Mouse (Mus musculus): ENCODE results near the gene Pard3b.

Gene Pard3b

DNA sequence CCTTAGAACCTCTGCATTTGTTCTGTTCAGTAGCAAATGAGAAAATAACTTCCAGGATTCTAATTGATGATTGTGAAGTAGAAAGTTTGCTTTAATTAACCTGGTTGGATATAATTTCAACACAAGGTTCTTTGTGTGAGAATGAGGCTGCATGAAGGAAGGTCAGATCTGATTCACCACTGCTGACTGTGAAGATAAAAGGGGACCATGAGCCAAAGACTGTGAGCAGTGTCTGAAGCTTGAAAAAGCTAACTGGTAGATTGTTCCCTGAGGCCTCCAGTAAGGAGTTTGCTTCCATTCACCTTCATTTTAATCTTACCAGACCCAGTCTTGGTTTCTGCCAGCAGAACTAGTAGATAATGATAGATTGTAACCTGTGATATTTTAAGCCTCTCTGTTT lies 108.9 kb downstream of the Pard3b start:
- peak; percentile 66 for DNase-seq (ENCODE audit: inconsistent ontology term)

DNA sequence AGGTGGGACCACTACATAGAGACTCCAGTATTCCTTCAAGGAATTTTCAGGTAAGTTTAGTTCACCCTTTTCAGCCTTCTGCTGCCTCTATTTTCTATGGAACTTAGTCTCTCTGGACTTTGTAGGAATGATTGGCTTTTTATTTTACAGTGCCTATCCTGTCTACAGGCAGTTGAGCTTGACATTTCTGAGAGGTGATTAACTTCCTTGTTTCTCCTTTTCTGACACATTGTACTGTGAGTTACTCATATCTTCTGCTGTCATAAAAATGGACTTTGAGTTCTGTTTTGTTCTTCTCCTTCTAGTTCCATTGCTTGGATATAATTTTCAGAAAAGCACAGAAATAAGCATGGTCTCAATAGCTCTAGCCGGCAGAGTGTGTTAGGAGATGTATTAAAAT lies 112.4 kb downstream of the Pard3b start:
- no peak for DNase-seq (ENCODE audit: inconsistent ontology term)

DNA sequence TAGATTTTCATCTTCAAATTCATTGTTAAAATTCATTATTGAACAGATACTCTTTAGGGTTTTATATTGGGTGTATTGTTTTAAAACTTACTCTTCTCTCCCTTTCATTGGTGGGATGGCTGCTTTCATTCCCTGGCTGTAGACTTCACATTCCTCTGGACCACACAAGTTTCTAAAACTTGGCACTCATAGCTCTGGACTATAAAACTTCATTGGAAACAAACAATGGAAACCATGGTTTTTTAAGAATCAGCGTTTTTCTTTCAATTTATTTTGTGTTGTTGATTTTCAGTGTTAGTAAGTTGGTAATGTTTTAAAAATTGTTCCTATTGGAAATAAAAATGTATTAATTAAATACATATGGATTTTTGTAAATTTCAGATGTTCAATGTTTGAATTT lies 118.1 kb downstream of the Pard3b start:
- DNase-seq (ENCODE audit: inconsistent ontology term) = peak; percentile 53

DNA sequence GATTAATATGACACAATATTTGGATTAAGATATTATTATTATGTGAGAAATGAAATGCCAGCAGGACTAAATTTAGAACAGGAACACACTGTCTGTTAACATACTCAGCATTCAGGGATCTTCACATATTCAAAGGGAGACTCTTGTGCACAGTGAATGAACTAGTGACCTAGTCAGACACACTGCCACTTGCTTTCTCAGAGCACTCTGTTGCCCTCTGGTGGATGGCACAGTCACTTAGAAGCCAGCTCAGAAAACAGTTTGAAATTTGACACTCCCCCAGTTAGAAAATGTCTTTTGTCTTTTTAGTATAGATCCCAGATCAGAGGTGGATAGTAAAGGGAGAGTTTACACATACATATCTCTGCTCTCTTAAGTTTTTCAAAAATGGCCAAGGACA lies 132.6 kb downstream of the Pard3b start:
- peak; percentile 60 for DNase-seq (ENCODE audit: inconsistent ontology term)

DNA sequence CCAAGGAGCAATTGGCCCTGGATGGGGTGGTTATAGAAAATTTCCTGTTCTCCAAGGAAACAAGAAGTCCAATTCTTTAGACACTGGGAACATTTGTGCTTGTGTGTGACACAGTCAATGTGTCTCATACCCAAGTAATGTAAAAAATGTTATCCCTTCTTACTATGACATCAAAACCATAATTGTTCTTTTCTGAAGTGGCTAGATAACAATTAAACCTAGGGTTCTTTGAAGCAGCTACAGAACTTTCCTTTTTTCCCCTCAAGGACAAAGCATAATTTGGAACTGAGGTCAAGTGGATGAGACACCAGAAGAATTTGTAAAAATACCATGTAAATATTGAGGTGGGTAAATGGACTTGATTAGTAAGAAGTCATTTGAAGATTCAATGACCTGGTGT lies 140.1 kb downstream of the Pard3b start:
- peak; percentile 78 for DNase-seq (ENCODE audit: inconsistent ontology term)

DNA sequence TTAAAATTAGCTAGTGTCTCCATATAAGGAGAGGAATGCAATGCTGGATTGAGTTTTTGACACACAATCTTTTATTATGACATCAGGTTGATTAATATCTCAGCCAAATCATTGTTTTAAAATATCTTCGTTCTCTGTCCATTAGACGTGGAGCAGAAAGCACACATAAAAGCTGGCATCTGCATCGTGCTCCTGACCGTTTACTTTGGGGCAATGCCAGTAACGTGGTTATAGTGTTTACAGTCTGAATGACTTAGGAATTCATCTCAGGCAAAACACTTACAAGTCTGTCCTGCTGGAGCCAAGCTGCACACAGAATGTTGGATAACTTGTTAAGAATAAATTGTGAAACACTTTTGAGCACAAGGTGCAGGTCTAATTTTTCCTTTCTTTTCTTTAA lies 141.3 kb downstream of the Pard3b start:
- DNase-seq (ENCODE audit: inconsistent ontology term) = peak; percentile 84

DNA sequence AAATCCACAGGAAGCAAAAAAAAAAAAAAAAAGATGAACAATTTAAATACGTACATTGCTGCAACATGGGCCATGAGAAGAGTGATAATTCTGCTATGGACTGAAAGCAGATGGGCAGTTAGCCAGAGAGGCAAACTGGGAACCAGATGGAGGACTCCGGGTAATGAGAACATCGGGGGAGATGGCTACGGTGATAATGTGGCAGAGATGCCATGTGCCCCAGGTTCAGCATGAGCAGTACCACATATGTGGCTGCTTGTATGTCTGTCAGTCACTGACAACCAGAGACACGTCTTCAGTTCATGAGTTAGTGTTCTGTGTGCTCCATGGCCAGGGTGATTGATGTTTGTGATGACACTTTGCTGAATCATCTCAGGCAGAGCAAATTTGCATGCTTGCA lies 157.7 kb downstream of the Pard3b start:
- DNase-seq (ENCODE audit: inconsistent ontology term) = no peak

DNA sequence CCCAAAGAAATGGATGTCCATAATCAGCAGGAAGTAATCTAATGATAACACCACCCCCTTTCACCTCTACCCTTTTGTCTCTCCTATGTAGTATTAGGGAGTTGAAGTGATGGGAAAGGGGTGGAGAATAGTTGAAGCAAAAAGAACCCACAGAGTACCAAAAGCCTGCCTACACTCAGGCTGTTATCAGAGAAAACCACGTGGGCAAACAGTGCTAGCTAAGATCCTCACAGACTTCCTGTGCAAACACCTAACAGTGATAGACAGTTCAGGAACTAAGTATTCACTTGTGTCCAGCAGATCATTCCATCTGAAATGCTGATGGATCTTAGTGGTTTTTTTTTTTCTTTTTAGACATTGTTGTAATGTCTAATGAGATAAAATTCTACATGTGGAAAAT lies 181.6 kb downstream of the Pard3b start:
- DNase-seq (ENCODE audit: inconsistent ontology term) = no peak

DNA sequence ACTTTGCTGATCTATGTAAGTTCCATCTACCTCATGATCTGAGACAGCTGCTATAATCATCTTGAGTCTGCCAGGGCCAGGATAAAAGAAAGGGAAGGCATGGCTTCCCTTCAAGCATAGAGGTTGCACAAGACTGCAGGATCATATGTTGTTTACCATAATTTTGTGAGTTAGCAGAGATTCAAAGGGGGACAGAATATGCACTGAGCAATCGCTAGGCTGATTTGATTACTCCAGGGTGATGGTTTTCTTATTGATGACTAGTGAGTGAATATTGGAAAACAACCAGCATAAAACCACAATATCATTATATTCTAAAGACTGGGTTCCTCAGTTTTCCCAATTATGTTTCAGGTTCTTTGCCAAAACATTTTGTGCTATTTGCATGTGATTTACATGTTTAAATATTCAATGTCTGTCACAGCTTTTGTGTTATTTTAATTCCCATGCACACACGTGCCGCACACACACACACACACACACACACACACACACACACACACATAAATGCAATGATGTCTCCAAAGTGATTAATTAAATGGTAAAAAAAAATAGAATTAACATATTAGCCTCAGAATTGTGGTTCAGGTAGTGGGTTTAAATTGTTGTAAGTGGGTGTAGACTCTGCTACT lies 187.1 kb downstream of the Pard3b start:
- no peak for DNase-seq (ENCODE audit: inconsistent ontology term)

DNA sequence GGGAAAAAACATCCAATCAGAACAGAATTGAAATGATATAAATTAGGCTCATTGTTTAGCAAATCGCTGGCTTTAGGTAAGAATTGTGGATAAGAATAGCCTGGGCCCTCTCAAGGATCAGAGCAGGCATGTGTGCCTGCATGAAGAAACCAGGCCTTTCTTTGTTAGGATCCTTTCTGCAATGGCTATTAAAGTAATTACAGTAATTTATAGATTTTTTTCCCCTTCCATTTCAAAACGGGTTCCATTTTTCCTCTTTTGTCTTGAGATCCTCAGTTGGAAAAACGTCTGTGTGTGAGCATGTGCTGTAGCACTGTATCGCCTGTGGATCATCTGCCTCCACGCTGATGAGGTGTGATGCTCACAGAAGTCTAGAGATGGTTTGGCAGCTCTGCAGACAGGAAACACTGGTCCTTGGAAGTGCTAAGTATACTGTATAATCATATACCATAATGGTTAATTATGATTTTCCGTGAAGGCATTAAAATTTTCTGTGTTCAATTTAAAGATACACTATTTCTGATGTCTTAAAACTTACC lies 198.5 kb downstream of the Pard3b start:
- DNase-seq (ENCODE audit: inconsistent ontology term) = no peak

DNA sequence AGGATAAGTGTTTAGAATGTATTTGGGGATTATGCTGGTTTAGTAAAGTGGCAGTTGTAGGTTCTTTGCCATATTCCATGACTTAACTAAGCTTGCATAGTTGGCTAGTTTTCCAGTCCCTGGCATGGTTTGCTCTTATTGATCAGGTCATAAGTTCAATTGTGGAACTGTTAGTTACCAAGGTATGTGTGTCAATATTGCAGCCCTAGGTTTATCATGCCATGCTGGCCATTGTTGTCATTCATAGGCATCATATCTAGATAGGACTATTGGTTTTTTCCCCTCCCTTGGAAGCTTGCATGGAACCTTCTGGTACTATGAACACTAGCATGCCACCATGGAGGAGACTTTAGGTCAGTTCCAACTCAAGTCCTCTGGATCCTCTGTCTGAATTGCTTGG lies 208.0 kb downstream of the Pard3b start:
- no peak for DNase-seq (ENCODE audit: inconsistent ontology term)

DNA sequence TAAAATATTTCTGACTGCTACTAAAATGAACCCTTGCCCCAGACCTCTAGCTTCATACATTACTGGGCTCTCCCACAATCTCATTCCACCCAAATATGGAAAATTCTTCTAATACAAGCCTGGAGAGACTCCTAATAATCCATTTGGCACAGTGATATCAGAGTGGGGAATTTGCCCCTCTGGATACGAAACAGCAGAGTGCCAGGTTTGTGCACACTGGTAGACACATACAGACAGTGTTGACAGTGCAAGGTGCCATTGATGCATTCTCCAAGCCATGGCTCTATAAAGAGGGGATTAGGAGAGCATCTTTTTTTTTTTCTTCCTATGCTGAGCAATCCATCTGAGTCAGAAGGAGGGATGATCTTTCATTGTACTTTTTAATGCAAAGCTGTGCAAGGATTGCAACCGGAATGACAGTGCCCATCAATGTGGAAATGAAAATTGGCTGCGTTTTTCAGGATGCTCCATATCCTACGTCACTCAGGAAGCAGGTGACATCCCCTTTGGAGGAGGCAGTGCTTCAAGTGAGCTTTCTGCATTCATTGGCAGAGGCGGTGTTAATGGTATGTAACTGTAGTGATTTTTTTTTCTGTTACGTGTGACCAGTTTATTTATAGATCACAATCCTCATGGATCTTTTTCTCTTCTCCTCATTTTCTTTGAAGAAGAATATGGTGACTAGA lies 210.5 kb downstream of the Pard3b start:
- DNase-seq (ENCODE audit: inconsistent ontology term) = no peak

DNA sequence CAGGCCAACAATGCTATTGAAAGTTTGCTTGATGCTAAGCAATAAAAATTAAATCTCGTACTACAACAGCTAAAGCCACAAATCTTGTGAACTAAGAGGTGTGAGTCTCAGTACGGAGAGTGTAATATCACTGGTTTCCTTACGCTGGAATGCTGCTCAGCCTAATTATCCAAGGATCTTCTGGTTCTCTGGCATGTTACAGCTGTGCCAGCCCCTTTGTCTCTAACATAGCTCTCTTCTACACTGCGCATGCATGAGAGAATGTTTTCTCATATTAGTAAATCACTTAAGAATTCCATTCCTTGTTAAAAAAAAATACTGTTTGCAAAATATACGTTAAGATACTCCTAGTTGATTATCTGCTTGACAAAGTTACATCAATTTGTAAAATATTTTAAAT lies 211.8 kb downstream of the Pard3b start:
- DNase-seq (ENCODE audit: inconsistent ontology term) = peak; percentile 64

DNA sequence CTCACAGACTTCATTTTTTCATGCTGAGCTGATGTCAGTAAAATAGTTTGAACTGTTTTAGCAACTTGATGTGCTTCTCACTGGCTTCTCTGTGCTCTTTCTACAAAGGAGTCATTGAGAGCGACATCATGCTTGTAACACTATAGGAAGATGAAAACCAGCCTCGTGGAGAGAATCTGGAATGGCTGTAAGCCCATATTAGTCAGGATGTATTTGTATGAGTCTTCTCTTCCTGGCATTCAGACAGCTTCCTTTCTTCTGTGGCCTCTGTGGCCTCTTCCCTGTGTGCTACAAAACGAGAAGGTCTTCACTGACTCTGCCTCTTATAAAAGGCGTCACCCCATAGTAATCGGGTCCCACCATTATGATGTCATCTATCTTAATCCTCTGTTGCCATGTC lies 212.6 kb downstream of the Pard3b start:
- DNase-seq (ENCODE audit: inconsistent ontology term) = peak; percentile 84

DNA sequence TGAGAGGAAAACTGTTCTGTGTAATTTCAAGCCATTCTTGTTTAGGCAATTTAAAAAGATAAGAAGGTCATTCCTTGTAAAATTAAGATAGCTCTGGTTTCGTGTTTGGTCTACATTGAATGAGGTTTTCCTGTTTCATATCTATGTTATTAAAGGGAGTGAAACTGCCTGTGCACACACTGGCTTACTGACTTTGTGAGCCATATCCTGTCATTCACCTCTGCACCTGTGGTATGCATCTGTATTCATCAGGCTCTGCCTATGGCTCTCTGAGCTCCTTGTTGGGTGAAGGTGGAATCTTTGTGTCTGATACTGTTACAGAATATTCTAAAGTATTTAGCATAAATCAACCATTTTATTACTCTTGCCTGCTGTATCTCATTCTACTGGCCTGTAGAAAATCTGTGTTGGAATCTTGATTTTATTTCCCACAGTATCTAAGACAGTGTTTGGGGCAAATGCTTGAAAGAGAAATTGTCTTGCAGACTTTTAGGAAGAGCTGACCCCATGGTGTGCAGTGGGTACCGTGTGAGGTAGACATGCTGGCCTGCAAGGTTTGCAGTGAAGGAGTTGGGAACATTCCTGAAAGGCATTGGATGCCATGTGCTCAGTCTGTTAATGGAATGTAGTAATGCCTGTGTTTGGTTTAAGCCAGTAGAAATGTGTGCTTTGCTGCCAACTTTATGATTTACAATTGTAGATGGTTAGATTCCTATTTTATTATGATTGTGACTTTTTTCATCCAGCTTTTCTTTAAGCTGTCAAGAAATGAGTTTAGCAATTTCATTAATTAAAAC lies 228.9 kb downstream of the Pard3b start:
- DNase-seq (ENCODE audit: inconsistent ontology term) = peak; percentile 78

DNA sequence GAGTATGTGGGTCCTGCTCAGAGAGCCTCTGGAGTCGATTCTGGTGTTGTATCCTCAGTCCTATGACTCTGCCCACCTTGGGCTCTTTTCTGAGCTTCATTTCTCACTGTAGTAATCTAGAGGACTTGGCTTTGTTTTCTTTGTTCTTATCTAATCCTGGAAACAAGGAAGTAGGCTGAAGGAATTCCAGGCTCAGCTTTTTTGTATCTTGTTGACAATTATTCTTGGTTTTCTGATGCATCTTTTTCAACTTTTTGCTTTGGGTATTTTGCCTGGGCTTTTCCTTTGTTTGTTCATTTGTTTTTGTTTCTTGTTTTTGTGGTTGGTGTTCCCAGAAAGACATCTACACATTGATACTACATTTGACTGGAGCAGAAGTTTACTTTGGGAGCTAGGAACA lies 236.3 kb downstream of the Pard3b start:
- DNase-seq (ENCODE audit: inconsistent ontology term) = no peak

DNA sequence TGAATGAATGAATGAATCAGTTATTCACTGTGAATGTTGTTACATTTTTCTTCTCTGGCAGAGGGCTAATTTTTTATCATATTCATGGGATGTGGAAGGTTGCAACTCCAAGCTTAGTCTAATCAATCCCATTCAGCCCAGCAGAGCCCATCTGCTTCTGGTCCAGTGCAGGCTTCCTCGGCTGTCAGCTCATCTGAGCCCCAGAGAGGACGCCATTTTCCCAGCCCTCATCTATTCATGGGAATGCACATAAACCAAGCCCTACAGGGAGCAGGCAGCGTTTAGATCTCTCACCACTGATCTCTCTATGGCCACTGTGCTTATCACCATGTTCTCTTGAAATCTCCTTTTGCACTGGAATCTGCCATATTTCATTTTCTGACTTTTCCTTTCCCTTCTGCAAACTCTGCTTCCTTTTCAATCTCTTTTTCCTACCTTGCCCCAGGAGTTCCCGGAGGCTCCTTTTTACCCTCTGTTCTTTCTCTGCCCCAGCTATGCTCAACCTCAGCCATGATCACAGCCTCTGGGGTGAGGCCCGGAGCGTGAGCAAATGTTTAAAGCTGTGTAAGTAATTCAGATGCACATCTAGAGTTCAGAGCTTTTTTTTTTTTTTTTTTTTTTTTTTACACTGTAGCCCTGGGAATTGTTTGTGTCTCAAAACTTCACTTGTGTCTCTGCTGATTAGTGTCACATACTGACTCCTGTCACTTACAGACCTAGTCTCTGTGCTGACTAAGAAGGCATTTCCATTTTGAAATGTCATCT lies 241.3 kb downstream of the Pard3b start:
- DNase-seq (ENCODE audit: inconsistent ontology term) = no peak

DNA sequence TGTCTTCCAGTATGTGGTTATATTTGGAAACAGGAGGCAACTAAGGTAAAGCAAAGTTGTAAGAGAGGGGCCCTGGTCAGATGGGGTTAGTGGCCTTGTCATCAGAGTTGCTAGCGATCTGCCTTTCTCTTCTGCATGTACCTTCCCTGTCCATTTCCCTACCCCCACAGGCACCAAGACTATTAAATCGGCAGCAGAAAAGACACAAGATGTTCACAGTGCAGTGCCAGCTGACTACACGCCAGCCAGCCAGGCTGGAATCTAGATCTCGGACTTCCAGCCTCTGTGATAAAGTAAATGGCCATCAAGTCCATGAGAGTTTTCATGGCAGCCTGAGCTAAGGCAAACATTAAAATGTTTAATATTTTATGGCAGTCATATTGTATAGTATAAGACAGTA lies 257.4 kb downstream of the Pard3b start:
- no peak for DNase-seq (ENCODE audit: inconsistent ontology term)

DNA sequence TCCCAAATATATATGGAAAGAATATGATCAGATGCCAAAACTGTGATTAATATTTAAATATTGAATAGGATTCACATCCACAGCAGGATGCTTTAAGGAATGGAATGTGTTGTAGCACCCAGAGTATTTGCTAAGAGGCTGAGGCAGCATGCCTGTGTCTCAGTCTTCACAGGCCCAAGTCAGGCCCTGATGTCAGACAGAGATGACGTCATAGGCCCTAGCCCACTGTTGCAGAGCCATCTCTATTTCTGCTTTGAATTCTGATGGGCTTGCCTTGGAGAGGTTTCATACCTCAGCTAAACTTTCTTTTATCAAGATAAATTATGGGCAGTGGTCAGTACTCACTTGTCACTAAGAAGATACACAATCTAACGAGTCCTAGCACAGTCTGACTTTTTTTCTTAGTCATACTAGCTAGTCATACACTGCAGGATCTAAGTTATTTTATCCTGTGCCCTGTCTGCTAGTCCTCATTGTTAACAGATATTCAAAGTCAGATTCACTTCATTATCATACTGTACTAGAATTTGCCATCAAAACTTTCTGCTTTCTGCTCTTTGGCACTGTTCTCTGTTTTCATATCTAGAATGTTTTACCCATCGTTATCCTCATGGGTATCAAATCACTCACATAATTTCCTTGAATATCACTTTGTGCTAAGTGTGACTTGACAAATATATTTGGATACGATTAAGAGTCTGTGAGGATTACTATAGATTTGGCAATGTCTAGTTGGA lies 264.8 kb downstream of the Pard3b start:
- DNase-seq (ENCODE audit: inconsistent ontology term) = peak; percentile 48

DNA sequence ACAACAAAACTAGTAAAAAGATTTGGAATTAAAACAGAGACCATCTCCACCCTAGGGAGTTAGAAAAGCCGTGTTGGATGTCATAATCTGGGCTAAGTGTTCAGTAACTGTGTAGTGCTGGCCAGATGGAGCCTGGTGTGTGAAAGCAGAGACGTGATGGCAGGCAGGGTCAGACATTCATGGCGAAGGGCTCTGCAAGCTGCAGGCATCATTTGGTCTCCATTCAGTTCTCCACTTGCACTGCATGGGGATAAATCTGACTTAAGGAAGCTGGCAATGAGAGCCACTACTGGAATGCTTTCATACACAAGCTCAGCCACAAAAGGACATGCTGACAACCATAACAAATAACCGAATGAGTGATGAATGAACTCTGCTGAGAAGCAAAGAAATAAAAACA lies 265.4 kb downstream of the Pard3b start:
- no peak for DNase-seq (ENCODE audit: inconsistent ontology term)

DNA sequence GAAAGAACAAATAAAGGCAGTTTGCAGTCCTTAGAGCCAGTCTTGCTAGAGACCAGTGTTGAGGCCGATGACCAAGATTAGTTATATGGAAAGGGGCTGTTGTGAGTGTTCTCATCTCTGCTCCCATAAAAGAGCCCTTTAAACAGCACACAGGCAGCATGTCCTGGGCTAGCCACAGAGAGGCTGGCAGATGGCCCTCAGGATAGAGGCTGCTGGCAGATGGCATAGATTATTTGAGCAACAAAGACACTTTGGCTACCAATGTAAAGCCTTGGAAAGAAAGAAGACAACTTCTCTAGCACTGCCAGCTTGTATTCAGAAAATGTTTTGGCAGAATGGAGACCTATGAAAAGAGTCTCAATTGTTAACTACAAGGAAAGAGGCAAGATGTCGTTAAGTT lies 274.3 kb downstream of the Pard3b start:
- DNase-seq (ENCODE audit: inconsistent ontology term) = peak; percentile 60

Data from Muller cell, postnatal 12 days (primary cell).